Mouse (Mus musculus): ENCODE results near the gene Garnl3.

- TF ChIP-seq POLR2A (IDR thresholded peaks at IDR 0.05; ENCODE audit: borderline replicate concordance, control insufficient read depth, low read depth, low read length) (no peak), CTCF (IDR thresholded peaks at IDR 0.05; ENCODE audit: control insufficient read depth, insufficient read depth, low read length) (no peak)
Observed at GRCm38 (mm10) chr2:33167060-33167459, 35.6 kb upstream of the Garnl3 start.
